Mouse (Mus musculus): Measurements from ENCODE around the gene Olfr1195. TPM values are rescaled to one million over a fixed set of nuclear protein-coding genes. Genes with fewer than 3 reads are reported as not detected.
"Not testable (repeated sequence)": the region's sequence is repeated elsewhere in the genome, so short reads cannot be mapped to it uniquely, and the experiment has no call there.

The Olfr1195 gene
- total RNA-seq (2021): not detected
- long read RNA-seq, experiment 1: 0 reads
- long read RNA-seq, experiment 2: 0 reads

- intact Hi-C loops (cut with DNase I): no loop called here
- no peak for DNase-seq (ENCODE audit: low spot score in 2 of 2)
These were observed at the start of gene Olfr1195 for GRCm38 (mm10) chr2:88689087-88689486. Gene Olfr1195 (minus strand): TSS chr2:88689187.

- intact Hi-C loops (cut with DNase I): no loop called here
These were observed 43.3 kb upstream of the Olfr1195 start, which contains the start of gene Olfr1197 for GRCm38 (mm10) chr2:88732266-88732665. Gene Olfr1197 (minus strand): TSS chr2:88732366.

DNA sequence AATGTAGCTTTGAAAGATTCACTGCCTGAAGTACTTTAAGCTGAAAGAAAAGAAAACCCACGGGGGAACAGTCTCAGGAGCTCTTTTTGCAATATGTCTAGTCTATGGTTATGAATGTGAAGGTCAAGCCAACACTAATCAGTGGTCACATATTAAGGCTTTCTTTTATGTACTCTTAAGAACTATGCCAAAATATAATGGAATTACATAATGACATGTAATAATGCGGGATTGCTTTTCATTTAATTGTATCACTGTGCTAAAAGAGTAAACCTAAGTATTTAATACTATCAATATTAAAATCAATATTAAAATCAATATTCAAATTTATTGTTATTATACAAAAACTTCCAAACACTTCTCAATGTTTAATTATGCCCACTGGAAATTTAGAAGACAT is 15.5 kb upstream of the Olfr1195 start, which contains the start of gene Olfr1196:
Olfr1196 (minus strand) TSS at position 101 of the 400 bp plus-strand sequence.
- intact Hi-C loops (cut with DNase I): no loop called here
- no peak for DNase-seq (ENCODE audit: low spot score in 2 of 2)

More at GRCm38 (mm10) chr2:88732266-88732665, 43.3 kb upstream of the Olfr1195 start, which contains the start of gene Olfr1197:
- no peak for DNase-seq (ENCODE audit: low spot score in 2 of 2)

- intact Hi-C loops (cut with DNase I); DNase-seq (ENCODE audit: low spot score in 2 of 2): not testable (repeated sequence)
These were observed 13.7 kb downstream of the Olfr1195 start, which contains the start of gene Olfr1193 for GRCm38 (mm10) chr2:88675328-88675727. Gene Olfr1193 (plus strand): TSS chr2:88675628.

- no peak for DNase-seq (ENCODE audit: low spot score in 2 of 2)
- intact Hi-C loops (cut with DNase I): no loop called here
These were observed 40.8 kb downstream of the Olfr1195 start, which contains the start of gene Olfr1192-ps1 for GRCm38 (mm10) chr2:88648209-88648608. Gene Olfr1192-ps1 (plus strand): TSS chr2:88648509.

- intact Hi-C loops (cut with DNase I); DNase-seq (ENCODE audit: low spot score in 2 of 2): not testable (repeated sequence)
These were observed 48.7 kb downstream of the Olfr1195 start, which contains the start of gene Olfr1191-ps1 for GRCm38 (mm10) chr2:88640242-88640641. Gene Olfr1191-ps1 (plus strand): TSS chr2:88640542.

Other genes starting within 250 kb of the Olfr1195 start
- gene Gm13757, start 240.1 kb downstream of the Olfr1195 start, total RNA-seq (2021): not detected
- not detected for gene Olfr1183, start 234.3 kb downstream of the Olfr1195 start, total RNA-seq (2021)
- not detected for gene Olfr1184, start 205.6 kb downstream of the Olfr1195 start, total RNA-seq (2021)
- gene Olfr1185-ps1, start 195.9 kb downstream of the Olfr1195 start, total RNA-seq (2021): not detected
- not detected for gene Olfr1186, start 170.6 kb downstream of the Olfr1195 start, total RNA-seq (2021)
- gene Olfr1188, start 132.3 kb downstream of the Olfr1195 start, total RNA-seq (2021): not detected
- not detected for gene Olfr1189, start 102.7 kb downstream of the Olfr1195 start, total RNA-seq (2021)
- gene Olfr1191-ps1, start 48.6 kb downstream of the Olfr1195 start, total RNA-seq (2021): not detected
- not detected for gene Olfr1192-ps1, start 40.7 kb downstream of the Olfr1195 start, total RNA-seq (2021)
- gene Olfr1193, start 13.6 kb downstream of the Olfr1195 start, total RNA-seq (2021): not detected
- not detected for gene Olfr1196, start 15.4 kb upstream of the Olfr1195 start, total RNA-seq (2021)
- gene Olfr1197, start 43.2 kb upstream of the Olfr1195 start, total RNA-seq (2021): not detected
- not detected for gene Olfr1198, start 62.2 kb upstream of the Olfr1195 start, total RNA-seq (2021)
- not detected for gene Olfr1199, start 71.3 kb upstream of the Olfr1195 start, total RNA-seq (2021)
- not detected for gene Olfr1200, start 81.3 kb upstream of the Olfr1195 start, total RNA-seq (2021)
- gene Olfr1201, start 103.8 kb upstream of the Olfr1195 start, total RNA-seq (2021): not detected
- gene Olfr1202, start 125.3 kb upstream of the Olfr1195 start, total RNA-seq (2021): not detected
- not detected for gene Olfr1205, start 140.6 kb upstream of the Olfr1195 start, total RNA-seq (2021)
- not detected for gene Olfr1204, start 160.1 kb upstream of the Olfr1195 start, total RNA-seq (2021)
- gene Olfr1206, start 174.0 kb upstream of the Olfr1195 start, total RNA-seq (2021): not detected
- not detected for gene Olfr1208, start 213.1 kb upstream of the Olfr1195 start, total RNA-seq (2021)
- not detected for gene Olfr1209, start 226.0 kb upstream of the Olfr1195 start, total RNA-seq (2021)
- not detected for gene Olfr1211, start 248.9 kb upstream of the Olfr1195 start, total RNA-seq (2021)